Comparison of ENCODE assay signal across 25 mouse cellular contexts in the genomic region with DNA sequence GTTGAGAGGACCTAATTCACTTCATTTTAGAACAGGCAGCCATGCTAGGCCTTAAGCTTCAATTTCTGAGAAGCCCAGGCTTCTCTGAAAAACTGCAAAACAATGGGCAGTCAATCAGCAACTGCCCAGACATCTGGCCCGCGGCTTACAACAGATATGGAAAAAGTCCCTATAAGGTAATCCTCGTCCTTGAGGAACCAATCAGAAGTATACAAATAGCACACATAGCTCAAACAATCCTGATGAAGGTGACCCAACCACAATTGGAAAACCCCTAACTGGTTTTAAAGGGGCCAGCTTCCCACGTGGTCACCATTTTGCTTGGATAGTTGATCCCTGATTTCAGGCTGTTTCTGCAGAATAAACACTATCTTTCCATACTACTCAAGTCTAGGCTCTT.
"Had no signal": no experiment of that assay in that cellular context is flagged by ENCODE, and none has a peak within 500 bp of the region (broad histone marks: within the 10 kb centered on the region; RNA-seq: fewer than 3 reads in every experiment).

No protein-coding gene starts in this region.

- H3K27ac ChIP-seq: heart, embryonic 10.5 days; heart, embryonic 13.5 days; heart, embryonic 15.5 days; hindbrain, embryonic 14.5 days; kidney, embryonic 15.5 days; kidney, postnatal 0 days; limb, embryonic 13.5 days; limb, embryonic 15.5 days; liver, embryonic 12.5 days; liver, embryonic 14.5 days had no signal

- ATAC-seq: hindbrain, embryonic 16.5 days; intestine, embryonic 16.5 days; liver, embryonic 12.5 days had no signal

- H3K9me3 ChIP-seq: heart, embryonic 10.5 days; heart, embryonic 13.5 days; heart, embryonic 15.5 days; kidney, embryonic 15.5 days; limb, embryonic 13.5 days; limb, embryonic 15.5 days; liver, embryonic 12.5 days had no signal

- H3K36me3 ChIP-seq: heart, embryonic 10.5 days; heart, embryonic 13.5 days; heart, embryonic 15.5 days; kidney, embryonic 15.5 days; limb, embryonic 13.5 days; limb, embryonic 15.5 days; liver, embryonic 12.5 days had no signal

- H3K9ac ChIP-seq: heart, embryonic 13.5 days; heart, embryonic 15.5 days; hindbrain, embryonic 14.5 days; kidney, embryonic 15.5 days; limb, embryonic 13.5 days; limb, embryonic 15.5 days; liver, embryonic 12.5 days; liver, embryonic 14.5 days had no signal

- H3K27me3 ChIP-seq: heart, embryonic 13.5 days; heart, embryonic 15.5 days; kidney, embryonic 15.5 days; limb, embryonic 13.5 days; limb, embryonic 15.5 days; liver, embryonic 12.5 days had no signal

- H3K4me3 ChIP-seq: heart, embryonic 10.5 days; heart, embryonic 13.5 days; heart, embryonic 15.5 days; kidney, embryonic 15.5 days; limb, embryonic 13.5 days; limb, embryonic 15.5 days; liver, embryonic 12.5 days had no signal

- H3K4me1 ChIP-seq: heart, embryonic 10.5 days; heart, embryonic 13.5 days; heart, embryonic 15.5 days; kidney, embryonic 15.5 days; liver, embryonic 12.5 days had no signal

- DNase-seq: gastrocnemius, postnatal 14 days; gastrocnemius, postnatal 36 days; heart, adult 18-20 months; heart, postnatal 14 days; heart, postnatal 36 days; kidney, adult 11 months; kidney, adult 2 months; kidney, adult 9 months; kidney, postnatal 14 days; kidney, postnatal 36 days; layer of hippocampus, adult 9-11 months; layer of hippocampus, postnatal 36 days; left cerebral cortex, postnatal 4 days had no signal

- H3K4me2 ChIP-seq: heart, embryonic 13.5 days; heart, embryonic 15.5 days; hindbrain, embryonic 14.5 days; kidney, embryonic 15.5 days; limb, embryonic 13.5 days; limb, embryonic 15.5 days; liver, embryonic 12.5 days had no signal
